Mouse (Mus musculus): ENCODE measurements around the gene Rtn1. TPM values are rescaled to one million over a fixed set of nuclear protein-coding genes. Genes with fewer than 3 reads are reported as not detected.

The Rtn1 gene
- polyA plus RNA-seq, 1 experiment from 2014 or later: 3.6 TPM

DNA sequence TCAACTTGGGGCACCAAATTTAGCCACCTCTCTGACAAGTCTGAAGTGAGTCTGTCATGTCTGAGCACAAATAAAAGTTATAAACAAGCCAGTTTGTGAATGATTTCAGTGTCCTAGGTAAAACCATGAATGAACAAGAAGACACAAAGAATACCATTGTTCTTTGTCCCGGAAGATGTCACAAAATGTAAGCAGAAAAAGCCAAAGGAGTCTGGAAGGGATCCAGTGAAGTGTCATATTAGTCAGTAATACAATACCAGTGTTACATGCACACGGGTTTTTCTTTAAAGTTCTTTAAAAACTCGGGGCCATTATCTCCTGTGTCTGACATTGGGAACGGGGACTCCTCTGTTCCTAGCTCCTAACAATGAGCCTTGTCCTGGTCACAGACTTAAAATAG is 85.1 kb downstream of the Rtn1 start:
- ATAC-seq (ENCODE audit: low FRiP score, low TSS enrichment): no peak
- no peak overlapping the region for H3K9ac ChIP-seq (ENCODE audit: low read depth, low read length)
- H3K9me3 ChIP-seq (ENCODE audit: control insufficient read depth, low read length): no peaks in the 10 kb centered on the region
- no peaks in the 10 kb centered on the region for H3K36me3 ChIP-seq (ENCODE audit: control insufficient read depth, insufficient read depth, low read length)
- no peak overlapping the region for H3K4me3 ChIP-seq (ENCODE audit: low read length)
- H3K4me1 ChIP-seq (ENCODE audit: control insufficient read depth, insufficient read depth, low read length): no peaks in the 10 kb centered on the region
- WGBS: 71% methylated on average over 4 of the region's 4 CpGs
- no peak overlapping the region for H3K4me2 ChIP-seq (replicated peaks; ENCODE audit: low read depth, low read length)
- H3K27ac ChIP-seq (ENCODE audit: low read depth, low read length): no peak overlapping the region
- no peaks in the 10 kb centered on the region for H3K27me3 ChIP-seq (ENCODE audit: control insufficient read depth, insufficient read depth, low read length)

DNA sequence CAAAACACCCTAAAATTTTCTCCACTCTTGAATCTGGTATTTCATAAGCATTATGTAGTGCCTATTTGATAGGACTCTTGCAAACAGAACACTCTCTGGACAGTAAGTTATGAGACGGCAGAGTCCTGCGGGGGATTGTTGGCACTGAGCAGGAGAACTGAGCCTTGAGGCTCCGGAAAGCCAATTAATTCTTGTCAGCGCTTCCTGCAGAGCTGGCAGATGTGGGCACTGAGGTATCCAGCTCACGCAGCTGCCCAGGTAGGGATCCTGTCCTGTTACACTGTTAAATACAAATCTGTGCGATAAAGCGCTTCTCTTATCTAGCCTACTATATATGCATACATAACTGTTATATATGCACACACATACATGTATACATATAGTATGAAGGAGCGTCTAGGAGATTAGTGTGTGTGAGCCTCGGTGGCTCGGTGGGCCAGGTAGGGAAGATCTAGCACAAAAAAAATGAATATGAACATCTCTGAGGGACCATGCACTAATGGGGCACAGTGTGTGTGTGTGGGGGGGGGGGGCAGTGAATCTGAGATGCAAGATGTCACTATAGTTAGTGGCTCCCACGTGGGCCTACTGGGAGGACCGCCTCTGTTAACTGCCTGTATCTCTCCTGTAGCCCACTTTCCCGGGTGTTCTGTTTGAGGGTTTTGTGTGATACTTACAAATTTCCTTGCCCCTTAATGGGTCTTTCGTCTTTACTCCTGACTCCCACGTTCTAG is 93.0 kb downstream of the Rtn1 start:
- Histone ChIP-seq H3K4me1 (ENCODE audit: control insufficient read depth, insufficient read depth, low read length) (no peaks in the 10 kb centered on the region), H3K9ac (ENCODE audit: low read depth, low read length) (no peak overlapping the region), H3K4me2 (replicated peaks; ENCODE audit: low read depth, low read length) (no peak overlapping the region), H3K27me3 (ENCODE audit: control insufficient read depth, insufficient read depth, low read length) (no peaks in the 10 kb centered on the region), H3K9me3 (ENCODE audit: control insufficient read depth, low read length) (no peaks in the 10 kb centered on the region), H3K36me3 (ENCODE audit: control insufficient read depth, insufficient read depth, low read length) (no peaks in the 10 kb centered on the region), H3K27ac (ENCODE audit: low read depth, low read length) (no peak overlapping the region), H3K4me3 (ENCODE audit: low read length) (no peak overlapping the region)
- 76% methylated on average over 15 of the region's 15 CpGs for WGBS
- ATAC-seq (ENCODE audit: low FRiP score, low TSS enrichment): no peak

DNA sequence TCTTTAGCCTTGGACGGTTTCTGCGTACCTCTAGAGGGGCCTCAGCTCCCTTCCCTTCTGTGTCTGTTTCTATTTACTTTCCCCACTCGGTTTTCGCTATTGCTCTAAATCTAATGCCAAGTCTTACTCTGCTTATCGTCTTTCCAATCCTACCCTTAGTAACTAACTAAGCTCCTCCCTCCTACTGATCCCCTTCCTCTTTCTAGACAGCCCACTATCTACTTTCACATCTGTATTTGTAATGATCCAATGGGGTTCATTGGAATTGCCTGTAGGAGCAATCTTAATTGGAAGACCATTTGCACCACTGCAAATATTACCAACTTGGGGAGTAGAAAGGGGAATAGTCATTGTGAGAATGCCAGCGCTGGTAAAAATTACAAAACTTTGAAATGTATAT is 98.0 kb downstream of the Rtn1 start:
- Histone ChIP-seq H3K4me1 (ENCODE audit: control insufficient read depth, insufficient read depth, low read length) (no peaks in the 10 kb centered on the region), H3K9ac (ENCODE audit: low read depth, low read length) (no peak overlapping the region), H3K4me2 (replicated peaks; ENCODE audit: low read depth, low read length) (no peak overlapping the region), H3K36me3 (ENCODE audit: control insufficient read depth, insufficient read depth, low read length) (no peaks in the 10 kb centered on the region), H3K27ac (ENCODE audit: low read depth, low read length) (no peak overlapping the region), H3K4me3 (ENCODE audit: low read length) (no peak overlapping the region), H3K27me3 (ENCODE audit: control insufficient read depth, insufficient read depth, low read length) (no peaks in the 10 kb centered on the region), H3K9me3 (ENCODE audit: control insufficient read depth, low read length) (no peaks in the 10 kb centered on the region)
- ATAC-seq (ENCODE audit: low FRiP score, low TSS enrichment): no peak
- WGBS: 71% methylated on average over 6 of the region's 6 CpGs

DNA sequence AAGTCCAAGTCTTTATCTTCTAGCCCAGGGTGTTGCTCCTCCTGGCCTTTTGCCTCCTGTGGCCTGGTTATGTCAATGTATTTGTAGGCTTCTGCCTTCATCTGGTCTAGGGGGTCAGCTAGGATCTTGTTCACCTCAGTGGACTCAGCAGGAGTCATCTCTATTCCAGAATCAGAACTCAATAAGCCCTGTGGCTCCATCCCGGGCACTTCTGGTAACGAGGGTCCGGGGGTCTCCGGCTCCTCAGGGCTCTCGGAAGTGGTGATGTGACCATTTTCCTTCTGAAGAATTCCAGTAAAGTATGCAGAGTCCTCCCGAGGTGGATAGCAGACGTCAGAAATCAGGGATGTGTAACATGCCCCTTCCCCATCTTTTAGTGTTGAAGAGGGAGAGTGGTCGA is 100.3 kb downstream of the Rtn1 start:
- Histone ChIP-seq H3K4me2 (replicated peaks; ENCODE audit: low read depth, low read length) (no peak overlapping the region), H3K27me3 (ENCODE audit: control insufficient read depth, insufficient read depth, low read length) (no peaks in the 10 kb centered on the region), H3K27ac (ENCODE audit: low read depth, low read length) (no peak overlapping the region), H3K36me3 (ENCODE audit: control insufficient read depth, insufficient read depth, low read length) (no peaks in the 10 kb centered on the region), H3K4me1 (ENCODE audit: control insufficient read depth, insufficient read depth, low read length) (no peaks in the 10 kb centered on the region), H3K9ac (ENCODE audit: low read depth, low read length) (no peak overlapping the region), H3K4me3 (ENCODE audit: low read length) (no peak overlapping the region), H3K9me3 (ENCODE audit: control insufficient read depth, low read length) (no peaks in the 10 kb centered on the region)
- ATAC-seq (ENCODE audit: low FRiP score, low TSS enrichment): no peak
- WGBS: 93% methylated on average over 8 of the region's 8 CpGs

DNA sequence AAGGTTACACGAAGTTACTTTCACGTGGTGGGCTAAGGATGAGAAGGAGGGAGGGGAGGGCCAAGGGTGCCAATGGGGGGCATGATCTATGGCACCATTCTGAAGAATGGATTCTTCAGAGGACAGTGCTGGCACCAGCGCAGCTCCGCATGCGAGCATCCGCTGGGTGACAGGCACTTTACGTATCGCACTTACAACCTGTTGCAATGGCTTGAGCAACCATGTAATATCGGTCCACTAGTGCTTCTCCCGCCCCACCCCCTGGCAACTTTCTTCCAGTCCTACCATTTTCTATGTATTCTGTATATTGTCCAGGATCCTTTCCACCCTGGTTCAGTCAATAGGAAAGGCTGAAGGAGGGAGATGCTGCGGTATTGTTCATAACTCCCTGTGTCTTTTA is 102.6 kb downstream of the Rtn1 start:
- Histone ChIP-seq H3K27me3 (ENCODE audit: control insufficient read depth, insufficient read depth, low read length) (no peaks in the 10 kb centered on the region), H3K27ac (ENCODE audit: low read depth, low read length) (no peak overlapping the region), H3K9ac (ENCODE audit: low read depth, low read length) (no peak overlapping the region), H3K9me3 (ENCODE audit: control insufficient read depth, low read length) (no peaks in the 10 kb centered on the region), H3K4me3 (ENCODE audit: low read length) (no peak overlapping the region), H3K36me3 (ENCODE audit: control insufficient read depth, insufficient read depth, low read length) (no peaks in the 10 kb centered on the region), H3K4me2 (replicated peaks; ENCODE audit: low read depth, low read length) (no peak overlapping the region), H3K4me1 (ENCODE audit: control insufficient read depth, insufficient read depth, low read length) (0 out of 2 replicates have a peak, but pooled peaks cover 2% of the 10 kb centered on the region)
- no peak for ATAC-seq (ENCODE audit: low FRiP score, low TSS enrichment)
- WGBS: 93% methylated on average over 11 of the region's 11 CpGs

DNA sequence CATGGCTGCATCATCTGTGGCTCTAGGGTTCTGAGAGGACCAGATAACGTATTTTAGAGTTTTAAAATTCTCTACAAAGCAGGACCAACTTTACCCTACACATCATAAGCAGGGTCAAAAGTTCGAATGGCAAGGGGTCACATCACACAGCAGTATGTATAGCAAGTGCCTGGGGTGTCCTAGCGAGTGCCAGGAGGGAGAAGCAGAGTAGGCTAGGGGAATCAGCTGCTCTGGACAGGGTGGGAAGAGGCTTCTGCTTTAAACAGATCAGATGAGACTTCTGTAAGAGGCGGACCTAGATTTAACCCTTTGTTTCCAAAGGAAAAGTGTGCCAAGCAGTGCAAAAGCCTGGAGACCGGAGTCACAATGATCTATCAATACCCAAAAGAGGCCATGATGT is 103.4 kb downstream of the Rtn1 start:
- Histone ChIP-seq H3K9ac (ENCODE audit: low read depth, low read length) (no peak overlapping the region), H3K27me3 (ENCODE audit: control insufficient read depth, insufficient read depth, low read length) (no peaks in the 10 kb centered on the region), H3K4me1 (ENCODE audit: control insufficient read depth, insufficient read depth, low read length) (0 out of 2 replicates have a peak, but pooled peaks cover 5% of the 10 kb centered on the region), H3K9me3 (ENCODE audit: control insufficient read depth, low read length) (no peaks in the 10 kb centered on the region), H3K36me3 (ENCODE audit: control insufficient read depth, insufficient read depth, low read length) (no peaks in the 10 kb centered on the region), H3K4me3 (ENCODE audit: low read length) (no peak overlapping the region), H3K27ac (ENCODE audit: low read depth, low read length) (no peak overlapping the region), H3K4me2 (replicated peaks; ENCODE audit: low read depth, low read length) (no peak overlapping the region)
- WGBS: 66% methylated on average over 5 of the region's 5 CpGs
- no peak for ATAC-seq (ENCODE audit: low FRiP score, low TSS enrichment)

DNA sequence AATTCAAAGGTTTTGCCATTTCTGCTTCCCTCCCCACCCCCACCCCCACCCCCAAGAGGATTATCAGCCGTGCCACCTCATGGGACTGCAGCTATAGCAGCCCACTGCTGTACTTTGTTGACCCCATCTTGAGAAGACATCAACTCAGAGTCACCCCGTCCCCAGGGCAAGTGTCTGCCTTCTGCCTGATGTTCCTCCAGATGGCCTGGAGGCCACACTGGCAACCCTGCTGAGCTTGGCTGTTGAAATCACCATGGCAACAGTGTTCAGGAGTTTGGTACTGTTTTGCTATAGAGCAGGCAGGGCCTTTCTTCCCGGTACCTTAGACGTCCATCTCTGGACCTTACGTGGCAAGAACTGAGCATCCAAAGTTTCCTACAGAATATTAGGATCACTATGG is 103.9 kb downstream of the Rtn1 start:
- no peak for ATAC-seq (ENCODE audit: low FRiP score, low TSS enrichment)
- WGBS: 52% methylated on average over 5 of the region's 5 CpGs

DNA sequence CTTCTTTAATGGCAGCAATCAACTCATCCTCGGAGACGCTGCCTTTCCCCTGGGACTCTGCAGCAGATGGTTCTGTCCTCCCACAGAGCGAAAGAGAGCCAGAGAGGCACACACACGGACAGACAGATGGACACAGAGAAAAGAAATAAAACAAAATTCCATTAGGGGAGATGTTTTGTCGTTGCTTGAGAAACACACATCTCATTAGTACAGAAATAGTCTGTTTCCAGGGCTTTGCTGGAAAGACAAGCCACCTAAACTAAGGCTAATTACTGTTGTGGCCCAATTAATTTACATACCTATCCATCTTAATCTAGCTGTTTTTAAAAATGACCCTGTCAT is 104.5 kb downstream of the Rtn1 start:
- Histone ChIP-seq H3K9me3 (ENCODE audit: control insufficient read depth, low read length) (no peaks in the 10 kb centered on the region), H3K4me1 (ENCODE audit: control insufficient read depth, insufficient read depth, low read length) (0 out of 2 replicates have a peak, but pooled peaks cover 5% of the 10 kb centered on the region), H3K36me3 (ENCODE audit: control insufficient read depth, insufficient read depth, low read length) (no peaks in the 10 kb centered on the region), H3K27ac (ENCODE audit: low read depth, low read length) (no peak overlapping the region), H3K4me2 (replicated peaks; ENCODE audit: low read depth, low read length) (no peak overlapping the region), H3K4me3 (ENCODE audit: low read length) (no peak overlapping the region), H3K9ac (ENCODE audit: low read depth, low read length) (no peak overlapping the region), H3K27me3 (ENCODE audit: control insufficient read depth, insufficient read depth, low read length) (no peaks in the 10 kb centered on the region)
- whole genome bisulfite sequencing: 61% methylated on average over 5 of the region's 5 CpGs
- ATAC-seq (ENCODE audit: low FRiP score, low TSS enrichment): no peak

More for the DNA sequence above, 103.9 kb downstream of the Rtn1 start:
- Histone ChIP-seq H3K9me3 (ENCODE audit: control insufficient read depth, low read length) (no peaks in the 10 kb centered on the region), H3K4me2 (replicated peaks; ENCODE audit: low read depth, low read length) (no peak overlapping the region), H3K4me1 (ENCODE audit: control insufficient read depth, insufficient read depth, low read length) (0 out of 2 replicates have a peak, but pooled peaks cover 5% of the 10 kb centered on the region), H3K27ac (ENCODE audit: low read depth, low read length) (no peak overlapping the region), H3K27me3 (ENCODE audit: control insufficient read depth, insufficient read depth, low read length) (no peaks in the 10 kb centered on the region), H3K4me3 (ENCODE audit: low read length) (no peak overlapping the region), H3K9ac (ENCODE audit: low read depth, low read length) (no peak overlapping the region), H3K36me3 (ENCODE audit: control insufficient read depth, insufficient read depth, low read length) (no peaks in the 10 kb centered on the region)

DNA sequence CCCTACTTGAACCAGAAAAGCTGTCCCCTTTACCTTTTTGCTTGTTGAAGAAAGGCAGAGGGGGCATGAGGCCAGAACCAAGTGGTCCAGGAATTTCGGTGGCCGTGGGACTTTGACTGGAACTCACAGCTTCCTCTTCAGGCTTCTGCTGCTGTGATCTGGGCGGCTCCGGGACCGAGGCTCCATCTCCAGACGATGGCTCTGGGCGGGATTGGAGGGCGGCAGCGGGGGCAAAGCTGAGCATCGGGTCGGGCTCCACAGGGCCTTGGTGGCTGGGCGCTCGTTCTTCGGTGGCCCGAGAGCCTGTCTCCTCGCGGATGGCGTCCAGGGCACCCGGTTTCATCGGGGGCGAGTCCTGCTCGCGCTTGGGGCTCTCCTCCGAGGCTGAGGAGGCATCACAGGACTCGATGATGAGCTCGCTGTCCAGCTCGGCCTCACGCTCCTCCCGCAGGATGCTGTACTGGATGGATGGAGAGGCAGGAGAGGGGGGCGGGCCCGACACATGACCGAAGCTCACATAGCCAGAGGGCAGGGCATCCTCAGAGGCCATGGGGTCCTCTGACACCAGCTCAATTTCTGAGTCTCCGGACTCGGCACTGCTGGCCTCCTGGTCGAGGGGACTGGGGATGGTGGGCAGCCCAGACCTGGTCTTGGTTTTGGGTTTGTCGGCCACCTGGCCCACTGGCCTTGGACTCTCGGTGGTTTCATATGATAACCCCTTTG is 105.1 kb downstream of the Rtn1 start:
- H3K4me2 ChIP-seq (replicated peaks; ENCODE audit: low read depth, low read length): no peak overlapping the region
- no peak for ATAC-seq (ENCODE audit: low FRiP score, low TSS enrichment)
- no peaks in the 10 kb centered on the region for H3K9me3 ChIP-seq (ENCODE audit: control insufficient read depth, low read length)
- H3K27ac ChIP-seq (ENCODE audit: low read depth, low read length): no peak overlapping the region
- H3K4me3 ChIP-seq (ENCODE audit: low read length): no peak overlapping the region
- no peak overlapping the region for H3K9ac ChIP-seq (ENCODE audit: low read depth, low read length)
- 0 out of 2 replicates have a peak, but pooled peaks cover 5% of the 10 kb centered on the region for H3K4me1 ChIP-seq (ENCODE audit: control insufficient read depth, insufficient read depth, low read length)
- WGBS: 69% methylated on average over 35 of the region's 37 CpGs
- no peaks in the 10 kb centered on the region for H3K27me3 ChIP-seq (ENCODE audit: control insufficient read depth, insufficient read depth, low read length)
- H3K36me3 ChIP-seq (ENCODE audit: control insufficient read depth, insufficient read depth, low read length): no peaks in the 10 kb centered on the region
